Mouse (Mus musculus): ENCODE results near the gene Xrcc6. TPM values are rescaled to one million over a fixed set of nuclear protein-coding genes. Genes with fewer than 3 reads are reported as not detected.

The Xrcc6 gene
- polyA plus RNA-seq, 1 experiment from 2014 or later, result 58.9 TPM

- no peak for ATAC-seq (replicated peaks)
- peak within 1 kb of the TSS; percentile 14; the same call in 1 of the 2 replicates for H3K4me3 ChIP-seq
- peaks cover 25% of the 10 kb centered on the region for H3K27me3 ChIP-seq
- H3K27ac ChIP-seq (replicated peaks), result no peak within 1 kb of the TSS
- no peaks in the 10 kb centered on the region for H3K9me3 ChIP-seq
- H3K9ac ChIP-seq (replicated peaks), result no peak within 1 kb of the TSS
- peak within 1 kb of the TSS; percentile 33 for H3K4me2 ChIP-seq (replicated peaks)
- 25% methylated on average over 40 of the region's 40 CpGs for WGBS
- no peaks in the 10 kb centered on the region for H3K4me1 ChIP-seq
- H3K36me3 ChIP-seq, result no peaks in the 10 kb centered on the region
Observed at GRCm38 (mm10) chr15:82069898-82070297, 82.3 kb downstream of the Xrcc6 start, which contains the start of gene Mei1. Gene Mei1, plus strand, starts transcription at chr15:82069996.

GRCm38 (mm10) chr15:82071816-82072469 is 84.3 kb downstream of the Xrcc6 start:
- Histone ChIP-seq H3K4me2 (replicated peaks) (no peak overlapping the region), H3K4me3 (no peak overlapping the region), H3K4me1 (no peaks in the 10 kb centered on the region), H3K27ac (replicated peaks) (no peak overlapping the region), H3K27me3 (peaks cover 25% of the 10 kb centered on the region), H3K9ac (replicated peaks) (no peak overlapping the region), H3K36me3 (no peaks in the 10 kb centered on the region), H3K9me3 (no peaks in the 10 kb centered on the region)
- WGBS, result 92% methylated on average over 26 of the region's 26 CpGs
- no peak for ATAC-seq (replicated peaks)

- H3K36me3 ChIP-seq, result no peaks in the 10 kb centered on the region
- 86% methylated on average over 7 of the region's 7 CpGs for WGBS
- no peak overlapping the region for H3K4me2 ChIP-seq (replicated peaks)
- peaks cover 24% of the 10 kb centered on the region for H3K27me3 ChIP-seq
- H3K9ac ChIP-seq (replicated peaks), result no peak overlapping the region
- H3K4me1 ChIP-seq, result no peaks in the 10 kb centered on the region
- H3K27ac ChIP-seq (replicated peaks), result no peak overlapping the region
- ATAC-seq (replicated peaks), result no peak
- H3K9me3 ChIP-seq, result no peaks in the 10 kb centered on the region
- no peak overlapping the region for H3K4me3 ChIP-seq
Observed at GRCm38 (mm10) chr15:82073490-82073889, 85.9 kb downstream of the Xrcc6 start.

- H3K4me1 ChIP-seq, result no peaks in the 10 kb centered on the region
- H3K27me3 ChIP-seq, result no peaks in the 10 kb centered on the region
- no peaks in the 10 kb centered on the region for H3K9me3 ChIP-seq
- H3K27ac ChIP-seq (replicated peaks), result no peak overlapping the region
- no peak overlapping the region for H3K4me3 ChIP-seq
- 70% methylated on average over 10 of the region's 10 CpGs for WGBS
- ATAC-seq (replicated peaks), result no peak
- H3K36me3 ChIP-seq, result no peaks in the 10 kb centered on the region
- no peak overlapping the region for H3K9ac ChIP-seq (replicated peaks)
- H3K4me2 ChIP-seq (replicated peaks), result no peak overlapping the region
Observed at GRCm38 (mm10) chr15:82079883-82080282, 92.2 kb downstream of the Xrcc6 start.

GRCm38 (mm10) chr15:82081161-82081560 is 93.5 kb downstream of the Xrcc6 start:
- 35% methylated on average over 7 of the region's 7 CpGs for WGBS
- no peak for ATAC-seq (replicated peaks)

GRCm38 (mm10) chr15:82085606-82086005 is 98.0 kb downstream of the Xrcc6 start:
- Histone ChIP-seq H3K27me3 (0 out of 2 replicates have a peak, but pooled peaks cover 2% of the 10 kb centered on the region), H3K4me2 (replicated peaks) (no peak overlapping the region), H3K4me1 (no peaks in the 10 kb centered on the region), H3K36me3 (no peaks in the 10 kb centered on the region), H3K9me3 (no peaks in the 10 kb centered on the region), H3K27ac (replicated peaks) (no peak overlapping the region), H3K4me3 (no peak overlapping the region), H3K9ac (replicated peaks) (no peak overlapping the region)
- ATAC-seq (replicated peaks), result no peak
- 88% methylated on average over 9 of the region's 9 CpGs for WGBS

More at GRCm38 (mm10) chr15:82081161-82081560, 93.5 kb downstream of the Xrcc6 start:
- Histone ChIP-seq H3K4me1 (no peaks in the 10 kb centered on the region), H3K27ac (replicated peaks) (no peak overlapping the region), H3K4me3 (no peak overlapping the region), H3K4me2 (replicated peaks) (no peak overlapping the region), H3K27me3 (no peaks in the 10 kb centered on the region), H3K9me3 (no peaks in the 10 kb centered on the region), H3K9ac (replicated peaks) (no peak overlapping the region), H3K36me3 (no peaks in the 10 kb centered on the region)

GRCm38 (mm10) chr15:82086131-82086530 is 98.5 kb downstream of the Xrcc6 start:
- 81% methylated on average over 12 of the region's 12 CpGs for WGBS
- Histone ChIP-seq H3K27ac (replicated peaks) (no peak overlapping the region), H3K36me3 (no peaks in the 10 kb centered on the region), H3K9me3 (no peaks in the 10 kb centered on the region), H3K9ac (replicated peaks) (no peak overlapping the region), H3K4me1 (no peaks in the 10 kb centered on the region), H3K4me3 (no peak overlapping the region), H3K4me2 (replicated peaks) (no peak overlapping the region), H3K27me3 (0 out of 2 replicates have a peak, but pooled peaks cover 2% of the 10 kb centered on the region)
- ATAC-seq (replicated peaks), result no peak

- Histone ChIP-seq H3K27ac (replicated peaks) (no peak overlapping the region), H3K27me3 (0 out of 2 replicates have a peak, but pooled peaks cover 2% of the 10 kb centered on the region), H3K36me3 (no peaks in the 10 kb centered on the region), H3K4me2 (replicated peaks) (no peak overlapping the region), H3K4me3 (no peak overlapping the region), H3K9ac (replicated peaks) (no peak overlapping the region), H3K9me3 (no peaks in the 10 kb centered on the region), H3K4me1 (no peaks in the 10 kb centered on the region)
- WGBS, result 12% methylated on average over 10 of the region's 10 CpGs
- no peak for ATAC-seq (replicated peaks)
Observed at GRCm38 (mm10) chr15:82087266-82087665, 99.6 kb downstream of the Xrcc6 start.

Other genes starting within 250 kb of the Xrcc6 start
- gene Zc3h7b, start 242.8 kb upstream of the Xrcc6 start, polyA plus RNA-seq (2015; fragmentation: Nextera tagmentation; extraction: Ambion mirVana), result 50.2 and 50.7 TPM in 2 replicates
- 130 and 131 TPM in 2 replicates for gene Rangap1, start 242.3 kb upstream of the Xrcc6 start, polyA plus RNA-seq (2015; fragmentation: Nextera tagmentation; extraction: Ambion mirVana)
- 31.9 and 32.6 TPM in 2 replicates for gene Tef, start 185.4 kb upstream of the Xrcc6 start, polyA plus RNA-seq (2015; fragmentation: Nextera tagmentation; extraction: Ambion mirVana)
- gene Tob2, start 129.0 kb upstream of the Xrcc6 start, polyA plus RNA-seq (2015; fragmentation: Nextera tagmentation; extraction: Ambion mirVana), result 20.2 and 21.1 TPM in 2 replicates
- gene Phf5a, start 115.9 kb upstream of the Xrcc6 start, polyA plus RNA-seq (2015; fragmentation: Nextera tagmentation; extraction: Ambion mirVana), result 124 and 128 TPM in 2 replicates
- gene Aco2, start 115.5 kb upstream of the Xrcc6 start, polyA plus RNA-seq (2015; fragmentation: Nextera tagmentation; extraction: Ambion mirVana), result 243 and 244 TPM in 2 replicates
- gene Polr3h, start 61.6 kb upstream of the Xrcc6 start, polyA plus RNA-seq (2015; fragmentation: Nextera tagmentation; extraction: Ambion mirVana), result 89.8 and 91.2 TPM in 2 replicates
- gene Csdc2, start 51.1 kb upstream of the Xrcc6 start, polyA plus RNA-seq (2015; fragmentation: Nextera tagmentation; extraction: Ambion mirVana), result 130 and 133 TPM in 2 replicates
- 82.5 and 84.5 TPM in 2 replicates for gene Pmm1, start 26.9 kb upstream of the Xrcc6 start, polyA plus RNA-seq (2015; fragmentation: Nextera tagmentation; extraction: Ambion mirVana)
- gene 1700029P11Rik, start 7.3 kb upstream of the Xrcc6 start, polyA plus RNA-seq (2015; fragmentation: Nextera tagmentation; extraction: Ambion mirVana), result not detected in 2 replicates
- 42.3 and 44.7 TPM in 2 replicates for gene Desi1, start 46.0 kb downstream of the Xrcc6 start, polyA plus RNA-seq (2015; fragmentation: Nextera tagmentation; extraction: Ambion mirVana)
- gene Snu13, start 59.8 kb downstream of the Xrcc6 start, polyA plus RNA-seq (2015; fragmentation: Nextera tagmentation; extraction: Ambion mirVana), result 258 and 264 TPM in 2 replicates
- gene 4930407I10Rik, start 71.3 kb downstream of the Xrcc6 start, polyA plus RNA-seq (2015; fragmentation: Nextera tagmentation; extraction: Ambion mirVana), result not detected in 2 replicates
- not detected in 2 replicates for gene Mei1, start 82.2 kb downstream of the Xrcc6 start, polyA plus RNA-seq (2015; fragmentation: Nextera tagmentation; extraction: Ambion mirVana)
- gene Ccdc134, start 140.1 kb downstream of the Xrcc6 start, polyA plus RNA-seq (2015; fragmentation: Nextera tagmentation; extraction: Ambion mirVana), result 17.7 and 18.4 TPM in 2 replicates
- gene Srebf2, start 159.3 kb downstream of the Xrcc6 start, polyA plus RNA-seq (2015; fragmentation: Nextera tagmentation; extraction: Ambion mirVana), result 223 and 225 TPM in 2 replicates
- 0.27 and 0.69 TPM in 2 replicates for gene Shisa8, start 225.0 kb downstream of the Xrcc6 start, polyA plus RNA-seq (2015; fragmentation: Nextera tagmentation; extraction: Ambion mirVana)
- gene Tnfrsf13c, start 236.5 kb downstream of the Xrcc6 start, polyA plus RNA-seq (2015; fragmentation: Nextera tagmentation; extraction: Ambion mirVana), result 0.11 and 0.37 TPM in 2 replicates